Mouse (Mus musculus) brain, adult 2 months (tissue): ENCODE measurements around the gene Slamf8.

ENCODE experiments used
- DNase-seq: peaks from one replicate; pipeline ENCODE4 v3.0.0; 2011; ENCODE audit warnings: low read depth, low spot score

The Slamf8 gene

GRCm38 (mm10) chr1:172593956-172594355, 3.6 kb upstream of the Slamf8 start:
- no peak for DNase-seq

GRCm38 (mm10) chr1:172593321-172593720, 3.0 kb upstream of the Slamf8 start:
- DNase-seq: no peak

GRCm38 (mm10) chr1:172585612-172586567, 4.5 kb downstream of the Slamf8 start:
- DNase-seq: no peak

DNA sequence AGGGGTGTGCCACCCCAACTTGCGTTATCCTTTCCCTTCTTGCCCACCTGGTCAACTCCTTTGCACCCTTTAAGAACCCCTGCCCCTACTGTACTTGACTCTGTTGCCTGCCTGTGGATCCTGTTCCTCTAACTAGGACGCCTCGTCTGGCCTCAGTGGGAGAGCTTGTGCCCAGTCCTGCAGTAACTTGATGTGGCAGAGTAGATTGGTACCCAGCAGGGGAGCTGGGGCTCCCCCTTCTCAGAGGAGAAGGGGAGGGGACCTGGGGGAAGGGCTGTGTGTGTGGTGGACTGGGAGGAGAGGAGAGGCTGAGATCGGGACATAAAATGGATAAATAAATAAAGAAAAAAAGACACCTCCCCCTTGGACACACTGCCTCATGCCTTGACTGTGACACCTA, 5.3 kb downstream of the Slamf8 start:
- no peak for DNase-seq

GRCm38 (mm10) chr1:172584271-172584670, 6.1 kb downstream of the Slamf8 start:
- no peak for DNase-seq

DNA sequence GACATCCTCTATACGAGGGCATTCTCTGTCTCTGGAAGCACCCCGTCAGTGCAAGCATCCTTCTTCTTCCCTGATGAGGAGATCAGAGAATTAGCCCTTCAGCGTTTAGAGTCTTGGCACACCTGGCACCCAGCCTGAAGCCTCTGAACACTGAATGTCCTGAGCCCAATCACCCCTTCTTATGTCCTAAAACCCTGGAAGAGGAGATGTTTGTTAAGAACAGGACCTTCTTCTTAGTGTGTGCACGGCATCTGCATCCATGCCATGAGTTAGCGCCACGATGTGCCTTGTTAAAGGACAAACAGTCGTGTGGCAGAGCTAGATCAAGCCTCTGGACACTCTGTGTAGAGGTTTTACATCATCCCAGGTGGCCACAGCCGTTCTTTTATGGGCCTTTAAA, 7.9 kb downstream of the Slamf8 start:
- DNase-seq: no peak

GRCm38 (mm10) chr1:172580116-172580515, 10.3 kb downstream of the Slamf8 start:
- no peak for DNase-seq

DNA sequence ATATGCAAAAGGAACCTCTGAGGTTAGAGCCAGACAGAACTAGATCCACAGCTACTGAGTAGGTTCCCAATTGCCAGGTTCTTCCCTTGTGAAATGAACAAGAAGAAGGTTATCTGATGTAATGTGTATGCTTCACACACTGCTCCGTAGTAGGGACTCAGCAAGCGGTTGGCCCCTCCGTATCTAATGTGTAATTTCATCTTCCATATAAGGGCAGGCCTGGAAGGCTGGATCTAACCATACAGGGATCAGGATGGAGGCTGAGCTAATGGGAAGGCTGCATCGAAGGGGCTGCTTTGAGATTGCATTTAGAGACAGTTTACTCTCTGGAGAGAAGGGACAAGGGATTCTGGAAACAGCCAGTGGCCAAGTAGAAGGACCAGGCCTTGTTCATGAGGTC, 22.6 kb downstream of the Slamf8 start:
- no peak for DNase-seq

DNA sequence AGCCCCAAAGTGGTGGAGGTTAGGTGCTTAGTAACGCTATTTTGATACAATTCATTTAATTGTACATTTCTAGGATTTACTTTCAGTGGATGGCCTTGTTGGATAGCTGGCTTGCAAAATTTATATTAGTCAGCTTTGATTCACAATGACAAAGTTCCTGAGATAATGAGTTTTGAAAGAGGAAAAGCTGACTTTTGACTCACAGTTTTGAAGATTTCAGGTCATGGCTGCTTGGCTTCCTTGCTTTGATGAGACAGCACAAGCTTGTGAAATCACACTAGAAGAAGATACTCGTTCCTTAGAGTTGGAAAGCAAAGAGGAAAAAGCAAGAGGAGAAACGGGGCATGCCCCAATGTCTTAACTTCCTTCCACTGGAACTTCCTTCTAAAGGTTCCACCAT, 24.2 kb downstream of the Slamf8 start:
- no peak for DNase-seq

- DNase-seq: no peak
Observed at GRCm38 (mm10) chr1:172563465-172563828, 26.9 kb downstream of the Slamf8 start.

DNA sequence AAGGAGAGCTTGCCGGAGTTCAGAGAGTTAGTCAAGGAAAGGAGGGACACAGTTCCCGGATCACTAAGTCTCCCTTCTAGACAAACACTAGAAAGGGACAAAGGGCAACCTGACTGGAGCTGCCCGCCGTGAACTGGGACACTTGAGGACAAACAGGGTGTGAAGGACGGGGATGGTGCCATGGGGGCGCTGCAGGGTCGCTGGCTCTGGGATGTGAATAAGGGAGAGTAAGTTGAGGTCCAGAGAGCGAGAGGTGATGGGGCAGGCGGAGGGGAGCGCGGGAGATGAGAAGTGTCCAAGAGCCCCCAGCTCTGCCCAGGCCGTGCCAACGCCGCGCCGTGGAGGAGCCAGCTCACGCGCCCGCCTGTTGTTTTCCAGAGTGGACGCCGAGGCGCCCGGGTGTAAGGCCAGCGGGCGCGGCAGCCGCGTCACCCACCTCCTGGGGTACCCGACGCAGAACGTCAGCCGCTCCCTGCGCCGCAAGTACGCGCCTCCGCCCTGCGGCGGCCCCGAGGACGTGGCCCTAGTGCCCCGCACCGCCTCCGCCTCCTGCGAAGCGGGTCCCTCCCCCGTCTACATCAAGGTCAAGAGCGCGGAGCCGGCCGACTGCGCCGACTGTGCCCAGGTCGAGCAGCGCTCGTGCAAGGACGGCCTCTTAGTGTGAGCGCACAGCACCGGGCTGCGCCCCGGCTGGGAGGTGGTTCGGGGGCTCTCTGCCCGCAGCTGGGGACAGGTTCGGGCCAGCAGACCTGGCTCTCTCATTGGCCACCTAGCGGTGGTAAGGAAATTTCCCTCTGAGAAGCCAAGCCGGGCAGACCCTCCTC, 27.5 kb downstream of the Slamf8 start:
- DNase-seq: peak; percentile 74

DNA sequence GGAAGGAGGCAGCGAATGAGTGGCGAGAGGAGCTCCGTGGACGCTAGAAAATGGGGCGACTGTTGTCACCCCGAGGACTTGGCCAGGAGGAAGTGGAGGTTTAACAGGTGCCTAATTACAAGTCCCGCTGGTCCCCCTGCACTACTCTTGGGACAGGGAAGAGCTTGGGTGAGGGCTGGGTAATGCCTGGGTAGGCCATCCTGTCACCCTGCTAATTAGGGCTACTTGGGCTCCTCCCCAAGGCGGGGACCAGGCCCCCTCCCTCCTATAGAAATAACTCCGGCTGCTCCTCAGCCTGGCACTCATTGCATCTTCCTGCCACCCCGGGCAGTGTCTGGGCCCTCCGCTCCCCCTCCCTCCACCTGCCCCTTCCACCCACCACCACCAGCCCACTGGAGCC, 34.7 kb downstream of the Slamf8 start, which contains the start of gene Vsig8:
TSS of gene Vsig8 (plus strand) at position 301 of the 400 bp plus-strand sequence.
- no peak for DNase-seq

GRCm38 (mm10) chr1:172552623-172553022, 37.7 kb downstream of the Slamf8 start:
- DNase-seq: no peak

DNA sequence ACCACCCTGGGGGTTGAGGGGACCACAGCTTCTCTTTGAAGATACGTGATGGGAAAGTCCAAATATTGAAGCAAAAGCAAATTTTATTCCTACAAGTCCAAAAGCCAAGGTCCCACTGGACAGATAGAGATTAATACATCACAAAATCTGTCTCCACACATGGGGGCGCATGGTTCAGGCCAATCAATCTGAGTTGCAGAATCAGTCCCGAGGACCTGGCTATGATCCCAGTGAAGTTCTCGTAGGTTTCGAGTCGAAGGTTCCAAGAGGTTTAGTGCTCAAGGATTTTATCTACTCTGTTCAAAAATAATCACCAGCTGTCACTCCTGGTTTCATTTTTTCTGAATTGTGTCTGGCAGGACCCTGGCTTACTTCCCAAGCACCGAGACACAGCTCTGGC, 39.4 kb downstream of the Slamf8 start:
- DNase-seq: no peak

DNA sequence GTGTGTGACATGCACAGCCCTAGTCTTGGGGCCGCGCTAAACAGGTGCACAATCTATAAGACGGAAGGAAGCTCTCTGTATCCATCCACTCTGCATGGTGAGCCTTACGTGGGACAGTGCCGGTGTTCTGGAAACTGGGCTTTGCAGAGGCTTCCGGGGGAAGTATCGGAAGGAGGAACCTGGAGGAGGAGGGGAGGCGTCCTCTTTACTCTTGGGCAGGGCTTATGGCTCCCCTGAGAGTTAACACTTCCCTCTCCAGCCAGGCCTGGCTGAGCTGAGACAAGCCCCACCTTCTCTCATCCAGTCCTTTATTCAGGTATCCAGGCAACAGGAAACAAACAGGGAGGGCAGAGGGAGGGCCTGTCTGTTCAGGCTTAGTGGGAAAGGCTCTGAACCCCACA, 39.8 kb downstream of the Slamf8 start:
- peak; percentile 83 for DNase-seq

DNA sequence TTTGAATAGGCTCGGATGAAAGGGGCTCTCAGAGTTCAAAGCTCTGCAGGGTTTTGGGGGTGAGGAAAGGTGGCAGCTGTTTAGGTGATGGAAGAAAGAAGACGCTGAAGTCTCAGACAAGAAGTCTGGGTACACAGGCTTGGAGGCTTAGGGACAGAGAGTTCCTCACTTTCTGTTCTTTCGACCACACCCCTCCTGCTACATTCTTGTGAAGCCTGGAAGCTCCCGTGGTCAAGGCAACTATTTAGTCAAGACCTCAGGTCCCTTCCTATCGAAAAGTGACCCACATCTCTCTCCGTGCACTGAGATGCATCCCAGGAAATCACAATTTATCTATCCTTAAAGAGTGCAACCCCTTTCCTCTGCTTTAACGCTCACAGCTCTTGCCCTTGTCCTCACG, 40.7 kb downstream of the Slamf8 start:
- no peak for DNase-seq

- DNase-seq: no peak
Observed at GRCm38 (mm10) chr1:172549314-172549713, 41.1 kb downstream of the Slamf8 start.

DNA sequence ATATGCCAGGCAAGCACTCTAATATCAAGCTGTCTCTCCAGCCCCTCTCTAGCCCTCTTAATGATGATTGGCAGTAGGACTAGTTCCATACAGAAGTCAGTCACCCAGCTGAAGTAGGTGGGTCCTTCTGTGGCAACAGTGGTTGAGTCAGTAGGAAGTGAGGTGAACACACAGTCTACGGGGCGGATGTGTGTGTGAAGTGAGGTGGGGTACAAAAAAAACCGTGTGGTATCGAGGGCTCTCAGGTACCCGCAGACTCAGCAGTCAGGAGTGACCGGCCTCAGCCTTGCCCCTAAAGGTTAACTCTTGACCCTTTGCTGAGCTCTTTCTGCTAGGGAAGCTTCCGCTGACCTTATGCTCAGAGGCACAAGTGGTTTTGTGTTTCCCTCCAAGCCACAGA, 41.9 kb downstream of the Slamf8 start:
- DNase-seq: no peak

DNA sequence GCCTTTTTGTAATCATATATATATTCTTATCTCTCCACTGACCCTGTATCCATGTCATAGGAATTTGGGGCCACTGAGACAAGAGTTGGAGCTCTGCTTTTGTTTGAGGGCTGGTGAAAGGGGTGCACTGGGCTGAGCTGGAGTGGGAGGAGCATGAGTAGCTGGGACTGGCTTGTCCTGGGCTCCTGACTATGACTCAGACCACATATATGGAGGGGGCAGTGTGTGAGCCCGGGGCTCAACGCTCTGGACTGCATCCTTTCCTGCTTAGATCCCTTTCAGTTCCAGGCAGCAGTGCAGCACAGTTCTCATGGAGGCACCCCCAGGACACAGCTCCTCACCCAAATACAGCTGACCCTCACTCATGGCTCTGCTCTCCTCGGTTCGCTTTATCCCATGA, 44.3 kb downstream of the Slamf8 start:
- no peak for DNase-seq

DNA sequence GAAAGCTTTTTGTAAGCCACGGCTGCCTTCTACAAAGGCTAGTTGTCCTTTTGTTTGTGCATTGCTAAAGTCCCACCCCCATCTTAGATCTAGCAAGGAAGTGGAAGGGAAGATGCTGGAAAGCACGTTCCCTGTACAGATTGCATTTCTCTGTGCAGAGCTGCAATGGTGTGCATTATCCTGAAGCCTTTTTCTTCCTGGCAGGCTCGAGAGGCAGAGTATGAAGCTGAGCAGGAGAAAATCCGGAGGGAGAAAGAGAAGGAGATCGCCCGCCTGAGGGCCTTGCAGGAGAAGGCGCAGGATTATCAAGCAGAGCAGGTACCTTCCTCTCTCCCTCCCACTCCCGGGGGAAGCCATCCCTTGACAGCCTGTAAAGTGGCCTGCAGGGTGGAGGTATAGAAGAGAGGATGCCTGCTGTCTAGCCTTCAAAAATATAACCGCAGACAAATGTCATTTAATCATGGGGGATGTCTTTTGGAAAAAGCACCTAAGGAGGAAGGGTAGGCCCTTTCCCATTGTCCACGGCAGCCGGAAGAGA, 50.0 kb downstream of the Slamf8 start:
- DNase-seq: no peak

DNA sequence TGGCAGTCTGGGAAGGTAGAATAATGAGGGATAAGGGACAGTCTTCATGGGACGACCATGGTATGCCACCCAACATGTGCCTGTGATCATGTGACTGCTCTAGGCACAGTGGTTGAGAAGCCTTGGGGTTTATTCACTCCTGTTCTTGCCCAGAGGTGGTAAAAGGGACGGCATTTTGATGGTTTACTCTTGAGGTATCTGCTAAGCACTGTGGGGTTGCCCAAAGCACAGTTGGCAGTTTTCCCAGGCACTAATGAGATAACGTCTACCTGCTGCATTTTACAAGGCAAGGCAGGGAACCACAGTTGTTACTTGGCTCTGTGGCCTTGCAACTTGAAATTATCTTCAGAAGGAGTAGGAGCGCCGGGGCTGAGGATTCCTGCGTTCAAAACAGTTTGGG, 50.5 kb downstream of the Slamf8 start:
- peak; percentile 25 for DNase-seq

- DNase-seq: no peak
Observed at GRCm38 (mm10) chr1:172535116-172535515, 55.3 kb downstream of the Slamf8 start.
